Mouse (Mus musculus): ENCODE data around the gene Ccdc107. TPM values are rescaled to one million over a fixed set of nuclear protein-coding genes. Genes with fewer than 3 reads are reported as not detected.

Gene Ccdc107
- polyA plus RNA-seq, 1 experiment from 2014 or later: 51.4 TPM

GRCm38 (mm10) chr4:43506074-43506473 is 13.4 kb downstream of the Ccdc107 start:
- peaks cover 20% of the 10 kb centered on the region for H3K4me1 ChIP-seq
- H3K27me3 ChIP-seq: peaks cover 43% of the 10 kb centered on the region
- ATAC-seq (ENCODE audit: low FRiP score): no peak
- no peak overlapping the region for H3K27ac ChIP-seq
- H3K4me2 ChIP-seq (replicated peaks): no peak overlapping the region
- no peaks in the 10 kb centered on the region for H3K36me3 ChIP-seq
- H3K4me3 ChIP-seq: no peak overlapping the region
- H3K9me3 ChIP-seq (replicated peaks): no peaks in the 10 kb centered on the region
- WGBS: 69% methylated on average over 8 of the region's 8 CpGs
- no peak overlapping the region for H3K9ac ChIP-seq

DNA sequence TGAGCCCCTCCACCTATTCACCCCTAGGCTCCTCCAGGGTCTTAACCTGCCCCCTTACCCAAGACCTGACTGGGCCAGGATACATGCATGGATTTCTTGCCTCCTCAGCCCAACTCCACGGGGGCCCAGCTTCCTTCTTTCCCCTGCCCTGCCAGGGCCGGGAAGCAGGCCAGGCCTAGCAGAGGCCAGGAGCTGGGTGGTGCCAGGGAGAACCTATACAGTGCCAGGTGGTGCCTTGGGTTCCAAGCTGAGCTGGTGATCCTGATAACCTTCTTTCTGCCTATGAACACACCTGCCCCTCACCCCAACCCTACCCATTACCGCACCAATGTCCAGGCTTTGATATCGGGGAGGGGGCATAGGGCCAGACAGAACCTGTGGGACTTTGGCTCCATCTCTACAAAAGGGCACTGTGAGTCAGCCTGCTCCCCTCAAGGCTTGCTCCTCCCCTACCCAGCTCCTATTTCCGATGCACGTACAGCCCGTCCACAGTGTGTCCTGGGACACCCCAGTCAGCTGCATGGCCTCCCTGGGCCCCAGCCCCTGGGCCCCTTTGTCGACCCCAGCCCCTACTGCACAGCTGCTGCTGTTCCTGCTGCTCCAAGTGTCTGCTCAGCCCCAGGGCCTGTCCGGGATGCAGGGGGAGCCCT is 14.0 kb downstream of the Ccdc107 start, which contains the start of gene Car9:
Gene Car9 (plus strand): TSS at position 431 of the 650 bp plus-strand sequence.
- peaks cover 43% of the 10 kb centered on the region for H3K27me3 ChIP-seq
- ATAC-seq (ENCODE audit: low FRiP score): no peak
- H3K27ac ChIP-seq: no peak within 1 kb of the TSS
- peaks cover 20% of the 10 kb centered on the region for H3K4me1 ChIP-seq
- H3K4me3 ChIP-seq: no peak within 1 kb of the TSS
- no peaks in the 10 kb centered on the region for H3K36me3 ChIP-seq
- WGBS: 55% methylated on average over 9 of the region's 9 CpGs
- peak within 1 kb of the TSS; percentile 58; the same call in 1 of the 2 replicates for H3K4me2 ChIP-seq (replicated peaks)
- peak within 1 kb of the TSS; percentile 47; the same call in 1 of the 2 replicates for H3K9ac ChIP-seq
- no peaks in the 10 kb centered on the region for H3K9me3 ChIP-seq (replicated peaks)

- peak; percentile 61; the same call in 1 of the 2 replicates for ATAC-seq (ENCODE audit: low FRiP score)
- H3K4me3 ChIP-seq: peak overlapping the region; percentile 31
- H3K9ac ChIP-seq: peak overlapping the region; percentile 47
- no peaks in the 10 kb centered on the region for H3K36me3 ChIP-seq
- no peak overlapping the region for H3K27ac ChIP-seq
- H3K4me1 ChIP-seq: peaks cover 20% of the 10 kb centered on the region
- H3K27me3 ChIP-seq: peaks cover 40% of the 10 kb centered on the region
- 10% methylated on average over 18 of the region's 22 CpGs for WGBS
- peak overlapping the region; percentile 58 for H3K4me2 ChIP-seq (replicated peaks)
- H3K9me3 ChIP-seq (replicated peaks): no peaks in the 10 kb centered on the region
Measured at GRCm38 (mm10) chr4:43507938-43508665, 15.4 kb downstream of the Ccdc107 start.

- Histone ChIP-seq H3K4me1 (peaks cover 20% of the 10 kb centered on the region), H3K9me3 (replicated peaks) (no peaks in the 10 kb centered on the region), H3K36me3 (no peaks in the 10 kb centered on the region), H3K27me3 (peaks cover 38% of the 10 kb centered on the region), H3K4me3 (peak overlapping the region; percentile 31), H3K4me2 (replicated peaks) (peak overlapping the region; percentile 58), H3K27ac (no peak overlapping the region), H3K9ac (peak overlapping the region; percentile 47)
- 9% methylated on average over 13 of the region's 13 CpGs for WGBS
- no peak; the same call in 1 of the 2 replicates for ATAC-seq (ENCODE audit: low FRiP score)
Measured at GRCm38 (mm10) chr4:43508666-43508997, 15.9 kb downstream of the Ccdc107 start.

DNA sequence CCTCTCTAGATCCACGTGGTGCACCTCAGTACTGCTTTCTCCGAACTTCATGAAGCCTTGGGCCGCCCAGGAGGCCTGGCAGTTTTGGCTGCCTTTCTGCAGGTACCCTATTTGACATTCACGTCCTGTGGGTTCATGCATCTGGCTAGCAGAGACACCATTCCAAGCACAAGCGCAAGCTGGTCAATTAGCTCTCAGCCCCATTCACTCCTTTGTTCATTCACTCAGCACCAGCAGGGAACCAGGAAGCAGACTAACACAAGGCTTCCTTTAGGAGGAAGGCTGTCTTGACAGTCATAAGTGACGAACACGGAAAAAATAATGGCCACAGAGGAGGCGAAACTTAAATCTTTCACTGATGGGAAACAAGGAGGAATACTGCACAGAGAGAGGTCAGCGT is 16.4 kb downstream of the Ccdc107 start:
- H3K4me2 ChIP-seq (replicated peaks): peak overlapping the region; percentile 58
- H3K4me1 ChIP-seq: peaks cover 20% of the 10 kb centered on the region
- no peak overlapping the region for H3K27ac ChIP-seq
- H3K4me3 ChIP-seq: peak overlapping the region; percentile 31; the same call in 1 of the 2 replicates
- H3K9me3 ChIP-seq (replicated peaks): no peaks in the 10 kb centered on the region
- H3K36me3 ChIP-seq: no peaks in the 10 kb centered on the region
- H3K27me3 ChIP-seq: peaks cover 38% of the 10 kb centered on the region
- no peak overlapping the region for H3K9ac ChIP-seq
- WGBS: 20% methylated on average over 9 of the region's 9 CpGs
- ATAC-seq (ENCODE audit: low FRiP score): no peak

GRCm38 (mm10) chr4:43511675-43512454 is 19.2 kb downstream of the Ccdc107 start:
- Histone ChIP-seq H3K27ac (no peak overlapping the region), H3K27me3 (peaks cover 32% of the 10 kb centered on the region), H3K4me2 (replicated peaks) (no peak overlapping the region), H3K36me3 (no peaks in the 10 kb centered on the region), H3K9me3 (replicated peaks) (no peaks in the 10 kb centered on the region), H3K4me3 (no peak overlapping the region), H3K9ac (no peak overlapping the region), H3K4me1 (peaks cover 18% of the 10 kb centered on the region)
- 76% methylated on average over 19 of the region's 19 CpGs for WGBS
- no peak for ATAC-seq (ENCODE audit: low FRiP score)

DNA sequence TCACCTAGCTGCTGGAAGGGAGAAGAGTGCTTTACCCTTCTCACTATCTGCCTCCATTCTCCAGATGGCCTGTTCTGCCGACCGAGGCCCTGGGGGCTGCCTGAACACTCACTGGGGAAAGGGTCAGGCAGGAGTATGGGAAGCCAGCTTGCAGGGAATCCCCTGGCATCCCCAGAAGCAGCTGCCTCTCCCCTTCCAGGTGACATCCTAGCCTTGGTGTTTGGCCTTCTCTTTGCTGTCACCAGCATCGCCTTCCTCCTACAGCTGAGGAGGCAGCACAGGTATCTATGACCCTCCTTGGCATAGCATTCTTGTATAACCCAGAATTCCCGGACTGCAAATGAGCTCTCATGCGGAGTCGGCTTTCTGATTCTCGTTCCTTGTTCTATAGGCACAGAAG is 20.0 kb downstream of the Ccdc107 start:
- peaks cover 26% of the 10 kb centered on the region for H3K27me3 ChIP-seq
- 63% methylated on average over 7 of the region's 7 CpGs for WGBS
- H3K4me1 ChIP-seq: peaks cover 15% of the 10 kb centered on the region
- H3K36me3 ChIP-seq: no peaks in the 10 kb centered on the region
- H3K27ac ChIP-seq: no peak overlapping the region
- no peaks in the 10 kb centered on the region for H3K9me3 ChIP-seq (replicated peaks)
- H3K4me3 ChIP-seq: no peak overlapping the region
- ATAC-seq (ENCODE audit: low FRiP score): no peak
- H3K9ac ChIP-seq: no peak overlapping the region
- no peak overlapping the region for H3K4me2 ChIP-seq (replicated peaks)

GRCm38 (mm10) chr4:43513300-43513699 is 20.6 kb downstream of the Ccdc107 start:
- H3K36me3 ChIP-seq: no peaks in the 10 kb centered on the region
- no peak overlapping the region for H3K27ac ChIP-seq
- no peaks in the 10 kb centered on the region for H3K9me3 ChIP-seq (replicated peaks)
- no peak for ATAC-seq (ENCODE audit: low FRiP score)
- peaks cover 10% of the 10 kb centered on the region for H3K4me1 ChIP-seq
- WGBS: 85% methylated on average over 4 of the region's 4 CpGs
- H3K4me2 ChIP-seq (replicated peaks): no peak overlapping the region
- peaks cover 26% of the 10 kb centered on the region for H3K27me3 ChIP-seq
- no peak overlapping the region for H3K4me3 ChIP-seq
- no peak overlapping the region for H3K9ac ChIP-seq

- H3K9me3 ChIP-seq (replicated peaks): no peaks in the 10 kb centered on the region
- peaks cover 8% of the 10 kb centered on the region for H3K4me1 ChIP-seq
- no peaks in the 10 kb centered on the region for H3K36me3 ChIP-seq
- no peak overlapping the region for H3K4me2 ChIP-seq (replicated peaks)
- H3K4me3 ChIP-seq: no peak overlapping the region
- H3K9ac ChIP-seq: no peak overlapping the region
- H3K27ac ChIP-seq: no peak overlapping the region
- no peak for ATAC-seq (ENCODE audit: low FRiP score)
- peaks cover 26% of the 10 kb centered on the region for H3K27me3 ChIP-seq
- 82% methylated on average over 4 of the region's 4 CpGs for WGBS
Measured at GRCm38 (mm10) chr4:43513791-43514190, 21.1 kb downstream of the Ccdc107 start.

- no peak for ATAC-seq (ENCODE audit: low FRiP score)
- H3K4me2 ChIP-seq (replicated peaks): no peak overlapping the region
- no peak overlapping the region for H3K27ac ChIP-seq
- H3K27me3 ChIP-seq: peaks cover 21% of the 10 kb centered on the region
- 78% methylated on average over 11 of the region's 11 CpGs for WGBS
- H3K9me3 ChIP-seq (replicated peaks): no peaks in the 10 kb centered on the region
- no peak overlapping the region for H3K9ac ChIP-seq
- H3K4me3 ChIP-seq: no peak overlapping the region
- no peaks in the 10 kb centered on the region for H3K36me3 ChIP-seq
- H3K4me1 ChIP-seq: peaks cover 16% of the 10 kb centered on the region
Measured at GRCm38 (mm10) chr4:43515764-43516708, 23.3 kb downstream of the Ccdc107 start.

- Histone ChIP-seq H3K9me3 (replicated peaks) (no peaks in the 10 kb centered on the region), H3K27me3 (peaks cover 56% of the 10 kb centered on the region), H3K4me2 (replicated peaks) (peak overlapping the region; percentile 41), H3K36me3 (no peaks in the 10 kb centered on the region), H3K4me3 (0 out of 2 replicates have a peak overlapping the region, but pooled peaks have one; percentile 3), H3K4me1 (peaks cover 36% of the 10 kb centered on the region), H3K9ac (no peak overlapping the region), H3K27ac (no peak overlapping the region)
- WGBS: 14% methylated on average over 10 of the region's 10 CpGs
- no peak for ATAC-seq (ENCODE audit: low FRiP score)
Measured at GRCm38 (mm10) chr4:43519551-43519950, 26.9 kb downstream of the Ccdc107 start.
